Mouse (Mus musculus): ENCODE measurements around the gene Hoxa2. TPM values are rescaled to one million over a fixed set of nuclear protein-coding genes. Genes with fewer than 3 reads are reported as not detected.

Hoxa2 gene
- polyA plus RNA-seq, 1 experiment = 1.0 TPM

- Histone ChIP-seq H3K27me3 (ENCODE audit: control insufficient read depth, insufficient read depth, low read length) (peaks cover 40% of the 10 kb centered on the region), H3K4me1 (ENCODE audit: control insufficient read depth, insufficient read depth, insufficient read length, low read length) (peaks cover 5% of the 10 kb centered on the region; the same call in 1 of the 2 replicates), H3K36me3 (ENCODE audit: control insufficient read depth, insufficient read depth, low read length) (no peaks in the 10 kb centered on the region), H3K27ac (ENCODE audit: insufficient read depth, low read depth, low read length) (peak overlapping the region; percentile 66), H3K4me3 (ENCODE audit: low read depth, low read length) (peak overlapping the region; percentile 79)
- no peak for TF ChIP-seq POLR2A (IDR thresholded peaks at IDR 0.05; ENCODE audit: low read depth, low read length)
- no peak for TF ChIP-seq CTCF (IDR thresholded peaks at IDR 0.05; ENCODE audit: extremely low read depth, insufficient read length, insufficient replicate concordance, low read depth, low read length)
- 33% methylated on average over 12 of the region's 12 CpGs for WGBS
Observed at GRCm38 (mm10) chr6:52159164-52159761, 5.4 kb downstream of the Hoxa2 start.

- Histone ChIP-seq H3K27ac (ENCODE audit: insufficient read depth, low read depth, low read length) (peak within 1 kb of the TSS; percentile 66), H3K4me3 (ENCODE audit: low read depth, low read length) (peak within 1 kb of the TSS; percentile 79), H3K36me3 (ENCODE audit: control insufficient read depth, insufficient read depth, low read length) (no peaks in the 10 kb centered on the region), H3K27me3 (ENCODE audit: control insufficient read depth, insufficient read depth, low read length) (peaks cover 33% of the 10 kb centered on the region), H3K4me1 (ENCODE audit: control insufficient read depth, insufficient read depth, insufficient read length, low read length) (peaks cover 5% of the 10 kb centered on the region; the same call in 1 of the 2 replicates)
- under 1% methylated on average over 55 of the region's 55 CpGs for WGBS
- no peak for TF ChIP-seq POLR2A (IDR thresholded peaks at IDR 0.05; ENCODE audit: low read depth, low read length)
- no peak for TF ChIP-seq CTCF (IDR thresholded peaks at IDR 0.05; ENCODE audit: extremely low read depth, insufficient read length, insufficient replicate concordance, low read depth, low read length)
Observed at GRCm38 (mm10) chr6:52158276-52159051, 6.2 kb downstream of the Hoxa2 start, which contains the start of gene Hoxa1. TSS of gene Hoxa1 (minus strand) at chr6:52158317.

- no peaks in the 10 kb centered on the region for H3K36me3 ChIP-seq (ENCODE audit: control insufficient read depth, insufficient read depth, low read length)
- H3K27ac ChIP-seq (ENCODE audit: insufficient read depth, low read depth, low read length) = no peak overlapping the region
- peaks cover 5% of the 10 kb centered on the region; the same call in 1 of the 2 replicates for H3K4me1 ChIP-seq (ENCODE audit: control insufficient read depth, insufficient read depth, insufficient read length, low read length)
- peak overlapping the region; percentile 79 for H3K4me3 ChIP-seq (ENCODE audit: low read depth, low read length)
- no peak for TF ChIP-seq CTCF (IDR thresholded peaks at IDR 0.05; ENCODE audit: extremely low read depth, insufficient read length, insufficient replicate concordance, low read depth, low read length)
- no peak for TF ChIP-seq POLR2A (IDR thresholded peaks at IDR 0.05; ENCODE audit: low read depth, low read length)
- WGBS = 7% methylated on average over 32 of the region's 32 CpGs
- H3K27me3 ChIP-seq (ENCODE audit: control insufficient read depth, insufficient read depth, low read length) = peaks cover 40% of the 10 kb centered on the region
Observed at GRCm38 (mm10) chr6:52157466-52158275, 7.0 kb downstream of the Hoxa2 start.

GRCm38 (mm10) chr6:52156551-52157200 lies 8.0 kb downstream of the Hoxa2 start:
- Histone ChIP-seq H3K36me3 (ENCODE audit: control insufficient read depth, insufficient read depth, low read length) (no peaks in the 10 kb centered on the region), H3K4me3 (ENCODE audit: low read depth, low read length) (no peak overlapping the region), H3K4me1 (ENCODE audit: control insufficient read depth, insufficient read depth, insufficient read length, low read length) (peaks cover 5% of the 10 kb centered on the region; the same call in 1 of the 2 replicates), H3K27me3 (ENCODE audit: control insufficient read depth, insufficient read depth, low read length) (peaks cover 45% of the 10 kb centered on the region), H3K27ac (ENCODE audit: insufficient read depth, low read depth, low read length) (no peak overlapping the region)
- 36% methylated on average over 20 of the region's 20 CpGs for WGBS
- TF ChIP-seq POLR2A (IDR thresholded peaks at IDR 0.05; ENCODE audit: low read depth, low read length) (no peak), CTCF (IDR thresholded peaks at IDR 0.05; ENCODE audit: extremely low read depth, insufficient read length, insufficient replicate concordance, low read depth, low read length) (no peak)

GRCm38 (mm10) chr6:52155471-52155870 lies 9.2 kb downstream of the Hoxa2 start:
- TF ChIP-seq CTCF (IDR thresholded peaks at IDR 0.05; ENCODE audit: extremely low read depth, insufficient read length, insufficient replicate concordance, low read depth, low read length) = no peak
- no peak for TF ChIP-seq POLR2A (IDR thresholded peaks at IDR 0.05; ENCODE audit: low read depth, low read length)
- WGBS = 80% methylated on average over 3 of the region's 3 CpGs

GRCm38 (mm10) chr6:52154044-52154443 lies 10.6 kb downstream of the Hoxa2 start:
- Histone ChIP-seq H3K27me3 (ENCODE audit: control insufficient read depth, insufficient read depth, low read length) (peaks cover 34% of the 10 kb centered on the region), H3K4me1 (ENCODE audit: control insufficient read depth, insufficient read depth, insufficient read length, low read length) (no peaks in the 10 kb centered on the region), H3K27ac (ENCODE audit: insufficient read depth, low read depth, low read length) (no peak overlapping the region), H3K4me3 (ENCODE audit: low read depth, low read length) (no peak overlapping the region), H3K36me3 (ENCODE audit: control insufficient read depth, insufficient read depth, low read length) (no peaks in the 10 kb centered on the region)
- 71% methylated on average over 5 of the region's 5 CpGs for WGBS
- TF ChIP-seq CTCF (IDR thresholded peaks at IDR 0.05; ENCODE audit: extremely low read depth, insufficient read length, insufficient replicate concordance, low read depth, low read length) (no peak), POLR2A (IDR thresholded peaks at IDR 0.05; ENCODE audit: low read depth, low read length) (no peak)

More at GRCm38 (mm10) chr6:52155471-52155870, 9.2 kb downstream of the Hoxa2 start:
- Histone ChIP-seq H3K27me3 (ENCODE audit: control insufficient read depth, insufficient read depth, low read length) (peaks cover 39% of the 10 kb centered on the region), H3K27ac (ENCODE audit: insufficient read depth, low read depth, low read length) (no peak overlapping the region), H3K36me3 (ENCODE audit: control insufficient read depth, insufficient read depth, low read length) (no peaks in the 10 kb centered on the region), H3K4me1 (ENCODE audit: control insufficient read depth, insufficient read depth, insufficient read length, low read length) (peaks cover 1% of the 10 kb centered on the region; the same call in 1 of the 2 replicates), H3K4me3 (ENCODE audit: low read depth, low read length) (no peak overlapping the region)

All from small intestine, adult 2 months (tissue).